Mouse (Mus musculus) spleen, adult 12 weeks (tissue): ENCODE data around the gene Il1rap.

Source experiments
- DNase-seq: peaks from one replicate; pipeline ENCODE4 v3.0.0; 2022; ENCODE audit warnings: low spot score

The Il1rap gene

DNA sequence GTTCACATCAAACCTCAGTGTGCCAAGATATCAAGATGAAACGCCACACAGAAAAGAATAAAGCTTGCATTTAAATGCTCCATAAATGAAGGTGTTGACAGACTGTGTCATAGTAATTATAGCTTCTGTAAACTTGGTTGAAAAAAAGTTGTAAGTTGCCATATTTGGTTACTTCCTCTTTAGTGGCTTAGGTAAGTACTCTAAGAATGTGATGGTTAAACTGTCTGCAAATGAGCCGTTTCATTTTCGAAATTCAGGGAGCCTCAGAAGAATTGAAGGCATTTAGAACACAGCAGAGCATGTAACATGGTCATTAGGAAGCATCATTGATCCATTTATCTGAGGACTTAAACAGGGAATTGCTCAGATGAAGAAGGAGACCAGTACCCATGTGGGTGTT, 146.6 kb downstream of the Il1rap start:
- no peak for DNase-seq

- DNase-seq, result no peak
Measured at GRCm38 (mm10) chr16:26730941-26731340, 149.4 kb downstream of the Il1rap start.

GRCm38 (mm10) chr16:26732566-26732965, 151.1 kb downstream of the Il1rap start:
- DNase-seq, result no peak

- no peak for DNase-seq
Measured at GRCm38 (mm10) chr16:26755381-26756155, 174.1 kb downstream of the Il1rap start.

DNA sequence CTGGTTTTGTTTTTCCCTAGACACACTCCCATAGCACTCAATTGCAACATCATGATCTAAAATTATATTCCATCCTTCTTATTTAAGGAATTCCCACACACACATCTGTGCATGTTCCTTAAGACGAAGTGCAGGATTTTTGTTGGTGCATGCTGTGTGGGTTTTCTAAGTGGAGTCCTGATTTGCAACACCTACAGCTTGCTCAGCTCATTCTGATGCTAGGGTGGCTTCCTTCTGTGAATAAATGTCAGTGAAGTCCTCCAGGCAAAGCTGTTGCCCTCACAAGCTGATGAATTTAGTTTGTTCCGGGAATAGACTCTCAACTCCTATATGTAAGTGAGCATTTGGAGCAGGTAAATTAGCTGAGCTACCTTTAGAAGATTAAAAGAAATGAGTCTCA, 194.5 kb downstream of the Il1rap start:
- no peak for DNase-seq

DNA sequence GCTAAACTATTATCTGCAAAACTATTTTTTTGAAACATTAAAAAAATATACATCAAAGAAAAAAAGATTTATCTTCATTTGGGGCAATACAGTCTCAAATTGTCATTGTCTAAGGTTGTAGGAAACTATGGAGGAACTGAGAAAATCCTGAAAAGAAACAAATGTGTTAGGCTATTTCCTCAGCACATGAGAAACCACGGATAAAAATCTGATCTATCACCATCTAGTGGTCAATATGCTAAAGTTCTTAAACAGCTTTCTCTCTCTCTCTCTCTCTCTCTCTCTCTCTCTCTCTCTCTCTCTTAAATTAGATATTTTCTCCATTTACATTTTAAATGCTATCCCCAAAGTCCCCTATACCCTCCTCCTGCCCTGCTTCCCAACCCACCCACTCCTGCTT, 195.6 kb downstream of the Il1rap start:
- DNase-seq, result no peak
